Mouse (Mus musculus) left cerebral cortex, adult 2 months (tissue): ENCODE measurements around the gene Nfia. TPM values are rescaled to one million over a fixed set of nuclear protein-coding genes. Genes with fewer than 3 reads are reported as not detected.

Experiments
- DNase-seq, 2 experiments: peaks; one replicate each; pipeline ENCODE4 v3.0.0; 2021 to 2022; ENCODE audit warnings: low spot score in 2 of 2, mixed read lengths in 1 of 2; ENCODE audit errors: extremely low spot score in 1 of 2
- H3K27ac ChIP-seq: fragments of 200-600 bp; 2 replicates; pipeline ENCODE4 v1.8.1; 2022
- H3K4me3 ChIP-seq: fragments of 200-600 bp; 2 replicates; pipeline ENCODE4 v1.8.1; 2022
- CTCF ChIP-seq: fragments of 200-600 bp; IDR thresholded peaks from 2 replicates; pipeline ENCODE4 v1.8.1; 2022; ENCODE audit warnings: antibody characterized with exemption, mild to moderate bottlenecking, moderate library complexity
- intact Hi-C: fragments of 180-260 bp; cut with DNase I; formaldehyde crosslinking; loops from one replicate; pipeline ENCODE4 v1.15.1; 2025
- total RNA-seq, 2 experiments: library from RNA; stranded (reverse); gene quantifications; 2 replicates each; pipeline ENCODE4 v1.2.3; 2021

Gene Nfia
- total RNA-seq, 2 experiments from 2014 or later = 58.1 to 62.5 TPM

DNA sequence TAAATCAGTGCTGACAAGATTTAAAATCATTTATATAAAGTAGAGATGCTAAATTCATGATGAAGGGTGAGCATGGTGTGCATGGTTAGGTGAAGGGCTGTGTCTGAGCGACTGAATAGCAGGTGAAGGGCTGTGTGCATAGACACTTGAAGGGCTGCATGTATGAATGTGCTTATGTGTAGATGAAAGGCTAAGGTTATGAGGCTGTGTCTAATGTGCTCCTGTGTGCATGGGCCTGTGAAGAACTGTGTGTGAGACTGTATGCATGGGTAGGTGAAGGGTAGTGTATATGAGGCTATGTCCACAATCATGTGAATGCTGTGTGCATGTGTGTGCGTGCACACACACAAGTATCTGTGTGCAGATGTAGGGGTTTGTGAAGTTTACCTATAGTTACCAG is 34.4 kb downstream of the Nfia start:
- intact Hi-C loops = no loop called here
- no peak for DNase-seq
- Histone ChIP-seq H3K4me3 (no peak overlapping the region), H3K27ac (no peak overlapping the region)
- TF ChIP-seq CTCF = no peak

DNA sequence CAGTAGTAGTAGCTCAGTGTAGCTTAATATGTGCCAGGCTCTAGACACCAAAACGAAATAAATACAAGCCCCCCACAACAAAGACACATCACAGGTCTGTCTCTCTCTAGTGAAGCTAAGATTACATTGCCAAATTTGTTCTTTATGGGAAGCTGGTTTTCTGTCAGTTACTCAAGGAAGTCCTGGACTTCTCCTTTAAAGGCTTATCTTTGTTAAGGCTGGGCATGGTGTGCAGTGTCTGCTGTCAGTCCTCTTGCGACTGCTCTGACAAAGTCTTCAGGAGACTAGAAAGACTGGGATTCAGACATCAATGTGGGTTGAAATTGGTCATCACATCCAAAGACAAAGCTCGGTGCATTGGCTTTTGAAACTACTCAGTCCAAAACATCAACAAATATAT is 36.4 kb downstream of the Nfia start:
- no peak for DNase-seq
- no peak for TF ChIP-seq CTCF
- intact Hi-C loops = no loop called here
- Histone ChIP-seq H3K4me3 (no peak overlapping the region), H3K27ac (no peak overlapping the region)

DNA sequence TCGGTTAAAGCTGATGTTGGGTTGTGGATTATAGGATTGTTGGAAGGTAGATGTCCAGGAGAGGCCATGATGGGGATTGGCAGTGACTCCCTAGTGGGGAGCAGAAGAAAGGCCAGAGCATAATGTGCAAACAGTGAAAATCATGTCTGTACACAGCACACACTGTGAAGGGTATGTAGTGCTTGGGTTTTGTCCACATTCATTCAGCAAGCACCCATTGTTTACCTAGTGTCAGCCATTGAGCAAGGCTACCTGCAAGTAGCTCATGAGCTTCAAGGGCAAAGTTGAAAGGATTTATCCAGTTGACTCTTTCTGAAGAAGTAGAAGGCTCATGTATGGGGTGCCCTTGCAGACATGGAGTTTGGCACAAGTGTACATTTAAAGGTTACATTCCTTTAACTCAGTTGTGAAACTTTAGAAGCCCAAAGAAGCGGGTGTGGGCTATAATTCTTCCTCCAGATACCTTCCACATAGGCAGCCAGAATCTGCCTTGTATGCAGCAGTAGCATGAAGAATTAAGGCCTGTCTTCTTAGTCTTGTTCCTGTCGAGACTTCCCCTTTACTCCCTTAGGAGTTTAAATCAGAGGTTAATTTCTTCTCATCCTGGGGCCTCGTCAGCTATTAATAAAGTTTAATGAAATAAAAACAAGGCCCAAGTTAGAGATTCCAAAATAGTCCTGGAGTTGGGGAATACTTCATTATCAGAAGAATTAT is 37.2 kb downstream of the Nfia start:
- TF ChIP-seq CTCF = no peak
- intact Hi-C loops = no loop called here
- Histone ChIP-seq H3K4me3 (no peak overlapping the region), H3K27ac (no peak overlapping the region)
- no peak for DNase-seq

DNA sequence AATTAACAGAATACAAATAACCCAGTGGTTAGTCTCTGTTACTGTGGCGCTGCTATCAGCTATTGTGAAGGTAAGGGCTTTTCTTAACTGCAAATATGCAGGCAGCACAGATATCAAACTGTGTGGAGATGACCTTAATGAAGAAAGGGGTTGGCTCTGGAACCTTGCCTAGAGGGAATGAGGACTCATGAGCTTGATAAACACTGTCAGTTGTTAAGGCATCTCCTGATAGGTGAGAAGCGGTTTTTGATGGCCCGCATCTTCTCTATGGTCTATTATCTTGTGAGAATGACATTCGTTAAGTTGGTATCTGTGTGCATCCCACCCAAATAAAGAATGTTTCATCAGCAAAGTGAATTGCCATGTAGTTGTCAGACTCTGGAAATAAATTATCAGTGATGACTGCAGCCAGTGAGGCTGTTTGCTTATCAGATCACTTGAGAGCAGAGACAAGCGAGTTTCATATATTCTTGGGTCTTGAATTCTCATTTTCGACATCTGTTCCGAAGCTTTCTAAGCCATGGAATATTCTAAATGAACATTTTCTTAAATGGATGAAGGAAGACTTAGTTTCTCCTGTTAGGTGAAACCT is 37.9 kb downstream of the Nfia start:
- no peak overlapping the region for H3K4me3 ChIP-seq
- no peak overlapping the region for H3K27ac ChIP-seq
- no peak for TF ChIP-seq CTCF
- intact Hi-C loops = no loop called here
- DNase-seq = no peak

DNA sequence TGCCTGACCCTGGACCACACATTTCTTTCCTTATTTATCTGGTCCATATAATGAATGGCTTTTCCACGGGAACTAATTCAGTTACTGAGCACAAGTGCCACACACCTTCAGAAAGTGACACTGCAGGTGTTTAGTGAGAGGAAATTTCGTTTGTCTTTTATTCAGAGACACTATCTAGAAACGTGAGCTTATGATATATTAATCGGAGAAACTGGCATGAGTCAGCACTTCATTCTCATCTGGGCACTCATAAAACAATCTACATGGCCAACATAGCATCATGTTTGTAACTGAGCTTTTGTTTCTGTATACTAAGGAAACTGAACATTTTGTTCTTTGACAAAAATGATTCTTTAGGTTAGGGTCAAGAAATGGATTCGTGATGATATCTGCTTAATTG is 40.5 kb downstream of the Nfia start:
- DNase-seq = no peak
- H3K4me3 ChIP-seq = no peak overlapping the region
- TF ChIP-seq CTCF = no peak
- no peak overlapping the region for H3K27ac ChIP-seq
- intact Hi-C loops = no loop called here

DNA sequence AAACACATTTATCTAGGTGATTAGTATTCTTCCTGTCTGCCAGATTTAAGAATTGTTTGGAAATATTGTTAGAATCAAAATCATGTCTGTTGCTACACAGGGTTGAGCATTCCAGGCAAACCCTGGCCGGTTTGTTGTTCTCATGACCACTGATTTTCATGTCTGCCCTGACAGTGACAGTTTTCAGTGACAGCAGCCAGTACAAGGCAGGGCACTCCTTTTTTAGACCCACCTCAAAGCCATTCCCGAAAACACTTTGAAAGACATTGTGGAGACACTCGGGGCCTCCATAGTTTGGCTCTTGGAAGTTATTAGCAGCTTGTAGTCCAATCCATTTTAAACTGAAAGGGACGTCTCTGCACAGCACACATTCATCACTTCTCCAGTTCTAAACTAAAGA is 41.5 kb downstream of the Nfia start:
- DNase-seq = no peak
- no peak for TF ChIP-seq CTCF
- intact Hi-C loops = no loop called here
- no peak overlapping the region for H3K27ac ChIP-seq
- H3K4me3 ChIP-seq = no peak overlapping the region

DNA sequence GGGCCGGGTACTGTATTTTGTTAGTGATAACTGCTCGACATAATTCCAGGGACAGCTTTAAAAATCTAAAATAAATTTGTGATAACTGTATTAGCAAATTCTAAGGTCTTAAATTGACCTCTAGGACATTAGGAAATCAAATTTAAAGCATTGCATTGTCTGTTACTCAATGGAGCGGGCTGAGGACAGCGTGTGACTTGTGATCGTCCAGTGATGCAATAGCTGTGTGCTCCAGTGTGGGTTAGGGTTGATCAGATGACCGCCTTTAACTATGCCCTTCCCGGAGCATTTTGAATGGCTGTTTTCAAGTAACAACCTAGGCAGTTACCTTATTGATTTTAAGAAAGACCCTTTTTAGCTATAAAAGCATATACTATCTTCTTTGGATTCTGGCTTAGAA is 42.0 kb downstream of the Nfia start:
- Histone ChIP-seq H3K27ac (no peak overlapping the region), H3K4me3 (no peak overlapping the region)
- no peak for TF ChIP-seq CTCF
- intact Hi-C loops = no loop called here
- no peak for DNase-seq

DNA sequence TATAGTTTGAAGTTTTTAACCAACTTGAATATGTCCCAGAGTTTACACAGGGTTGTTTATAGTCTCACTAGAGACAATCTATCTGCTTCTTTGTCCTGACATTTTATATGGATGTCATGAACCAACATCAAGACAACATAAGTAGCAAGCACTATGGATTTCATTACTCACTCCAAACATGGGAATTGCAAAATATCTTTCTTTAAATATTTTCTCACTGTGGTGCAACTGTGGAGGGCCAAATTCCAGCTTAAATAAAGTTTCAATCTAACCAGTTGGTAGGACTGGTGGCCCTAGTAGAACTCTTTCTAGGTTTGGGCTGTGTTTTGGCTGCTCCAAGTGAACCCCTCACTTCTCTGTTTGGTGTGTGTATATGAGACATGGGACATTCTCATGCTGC is 43.5 kb downstream of the Nfia start:
- intact Hi-C loops = no loop called here
- Histone ChIP-seq H3K27ac (no peak overlapping the region), H3K4me3 (no peak overlapping the region)
- no peak for TF ChIP-seq CTCF
- no peak for DNase-seq

DNA sequence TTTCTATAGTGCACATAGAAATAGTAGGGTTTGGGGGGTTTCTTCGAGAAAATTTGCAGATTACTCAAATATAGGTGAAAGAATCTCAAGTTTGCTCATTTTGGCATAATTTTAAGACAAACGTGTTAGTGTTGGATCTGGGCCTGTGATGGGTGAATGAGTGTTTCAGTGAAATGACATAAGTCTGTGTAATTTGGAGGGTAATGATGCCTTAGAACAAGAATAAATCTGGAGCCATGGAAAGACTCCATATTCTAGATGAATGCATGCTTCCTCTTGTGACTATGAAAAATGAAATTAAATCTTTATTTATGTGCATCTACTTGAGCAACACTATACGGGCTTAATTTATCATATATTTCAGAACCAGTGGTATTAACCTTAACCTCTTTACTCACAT is 44.2 kb downstream of the Nfia start:
- no peak for DNase-seq
- no peak for TF ChIP-seq CTCF
- intact Hi-C loops = no loop called here
- H3K4me3 ChIP-seq = no peak overlapping the region
- no peak overlapping the region for H3K27ac ChIP-seq

DNA sequence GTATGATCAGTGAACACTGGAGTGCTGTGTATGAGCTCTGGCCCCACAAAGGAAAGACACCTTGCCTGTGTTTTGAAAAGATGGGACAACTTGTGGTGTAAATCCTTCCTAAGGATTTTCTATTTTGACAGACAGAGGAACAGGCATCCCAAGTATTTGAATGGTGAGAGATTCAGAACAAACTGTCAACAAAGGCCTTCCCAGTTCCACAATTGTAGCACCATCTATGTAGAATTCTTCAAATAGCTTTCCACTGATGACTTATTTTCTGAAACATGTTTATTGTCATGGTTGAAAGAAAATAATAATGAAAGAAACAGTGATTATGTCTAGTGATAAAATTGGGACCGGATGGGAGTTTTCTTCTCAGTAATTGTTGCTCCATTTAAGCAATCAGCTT is 45.2 kb downstream of the Nfia start:
- DNase-seq = no peak
- no peak for TF ChIP-seq CTCF
- intact Hi-C loops = no loop called here
- H3K27ac ChIP-seq = no peak overlapping the region
- H3K4me3 ChIP-seq = no peak overlapping the region

DNA sequence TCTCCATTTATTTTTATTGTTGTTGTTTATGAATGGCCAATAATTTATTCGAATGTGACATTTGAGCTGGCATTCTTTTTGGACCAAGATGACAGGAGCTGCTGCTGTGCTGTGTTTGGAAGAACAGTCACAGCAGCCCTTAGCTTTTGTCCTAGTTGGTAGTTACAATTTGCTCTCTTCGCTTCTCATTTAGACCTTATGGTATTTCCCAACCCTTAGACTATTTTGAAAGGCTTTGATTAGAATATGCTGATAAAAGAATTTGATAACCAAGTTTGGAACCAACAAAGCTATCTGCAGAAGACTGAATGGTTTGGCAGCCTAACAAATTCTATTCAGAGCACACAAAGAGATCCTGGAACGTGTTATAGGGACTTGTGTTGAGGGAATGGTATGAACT is 46.0 kb downstream of the Nfia start:
- H3K27ac ChIP-seq = no peak overlapping the region
- intact Hi-C loops = no loop called here
- DNase-seq = no peak
- H3K4me3 ChIP-seq = no peak overlapping the region
- no peak for TF ChIP-seq CTCF

DNA sequence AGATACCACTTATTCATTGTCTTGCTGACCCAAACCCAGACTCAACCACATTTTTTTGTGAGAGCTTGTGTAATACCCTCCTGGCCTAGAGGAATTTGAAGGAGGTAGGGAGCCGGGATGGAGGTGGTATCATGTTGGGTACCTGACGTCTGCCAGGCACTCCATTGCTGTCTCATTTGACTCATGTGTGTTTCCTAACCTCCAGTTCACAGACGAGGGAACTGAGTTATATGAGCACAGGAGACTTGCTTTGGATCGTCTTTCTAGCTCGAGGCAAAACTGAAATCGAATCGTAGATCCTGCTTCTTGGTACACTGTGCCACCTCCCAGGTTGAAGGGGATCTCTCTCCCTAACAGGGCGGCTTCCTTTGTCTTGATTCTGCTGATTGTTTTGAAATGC is 46.6 kb downstream of the Nfia start:
- TF ChIP-seq CTCF = no peak
- intact Hi-C loops = no loop called here
- Histone ChIP-seq H3K4me3 (no peak overlapping the region), H3K27ac (no peak overlapping the region)
- DNase-seq = no peak
